Mouse (Mus musculus) frontal cortex, postnatal 25 days (tissue): ENCODE results near the gene Ctss.
"Not testable (repeated sequence)": the region's sequence is repeated elsewhere in the genome, so short reads cannot be mapped to it uniquely, and the experiment has no call there.

Experiments used
- DNase-seq, 2 experiments: peaks; one replicate each; pipeline ENCODE4 v3.0.0; 2022; ENCODE audit warnings: low spot score in 2 of 2

Ctss gene

DNA sequence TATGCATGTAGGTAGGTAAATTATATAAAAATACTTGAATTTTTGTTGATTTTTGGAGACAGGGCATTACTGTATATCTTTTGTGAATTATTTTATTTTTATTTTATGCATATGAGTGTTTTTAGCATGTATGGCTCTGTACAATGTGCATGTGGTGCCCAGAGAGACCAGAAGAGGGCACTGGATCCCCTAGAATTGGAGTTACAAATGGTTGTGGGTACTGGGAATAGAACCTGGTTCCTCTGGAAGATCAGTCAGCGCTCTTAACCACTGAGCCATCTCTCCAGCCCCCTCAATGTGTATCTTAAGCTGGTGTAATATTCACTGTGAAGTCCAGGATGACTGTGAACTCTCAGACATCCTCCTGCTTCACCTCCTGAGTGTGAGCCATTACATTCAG lies 8.3 kb downstream of the Ctss start:
- DNase-seq, result no peak

DNA sequence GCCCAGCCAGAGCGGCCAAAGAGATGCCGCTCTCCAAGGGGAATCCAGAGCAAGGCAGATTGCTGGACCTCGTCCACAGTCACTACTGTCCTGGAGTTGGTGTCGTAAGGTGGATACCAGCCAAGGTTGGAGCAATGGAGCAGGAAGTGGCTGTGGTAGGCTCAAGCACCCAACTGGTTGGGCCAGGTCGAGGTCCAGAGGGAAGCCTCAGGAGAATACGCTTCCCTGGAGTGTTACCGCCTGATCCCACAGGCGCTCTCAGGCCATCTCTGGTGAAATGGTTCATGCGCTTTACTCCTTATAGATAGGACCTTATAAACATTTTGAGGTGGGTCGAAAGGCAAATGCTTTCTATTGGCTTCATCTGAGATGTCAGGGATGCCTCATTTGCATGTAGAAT lies 12.3 kb downstream of the Ctss start:
- DNase-seq, result no peak

DNA sequence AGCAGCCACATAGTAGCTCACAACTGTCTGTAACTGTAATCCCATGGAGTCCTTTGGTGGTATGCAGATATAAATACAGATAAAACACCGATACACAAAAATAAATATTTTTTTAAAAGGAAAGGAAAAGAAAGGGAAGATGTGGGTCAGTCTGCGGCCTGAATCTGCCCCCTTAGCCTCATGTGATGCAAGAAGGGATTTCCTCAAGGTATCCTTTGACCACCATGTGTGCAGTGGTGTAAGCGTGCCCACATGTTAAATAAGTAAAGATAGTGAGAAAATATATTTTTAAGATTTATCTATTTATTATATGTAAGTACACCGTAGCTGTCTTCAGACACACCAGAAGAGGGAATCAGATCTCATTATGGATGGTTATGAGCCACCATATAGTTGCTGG lies 13.3 kb downstream of the Ctss start:
- no peak for DNase-seq

DNA sequence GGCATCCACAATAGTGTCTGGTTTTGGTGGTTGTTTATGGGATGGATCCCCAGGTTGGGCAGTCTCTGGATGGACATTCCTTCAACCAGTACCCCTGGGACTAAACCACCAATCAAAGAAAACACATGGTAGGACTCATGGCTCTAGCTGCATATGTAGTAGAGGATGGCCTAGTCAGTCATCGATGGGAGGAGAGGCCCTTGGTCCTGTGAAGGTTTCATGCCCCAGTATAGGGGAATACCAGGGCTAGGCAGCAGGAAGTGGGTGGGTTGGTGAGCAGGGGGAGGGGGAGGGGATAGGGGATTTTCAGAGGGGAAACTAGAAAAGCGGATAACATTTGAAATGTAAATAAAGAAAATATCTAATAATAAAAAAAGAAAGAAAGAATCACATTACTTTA lies 14.6 kb downstream of the Ctss start:
- not testable (repeated sequence) for DNase-seq

- DNase-seq, result no peak
Observed at GRCm38 (mm10) chr3:95542171-95542570, 15.6 kb downstream of the Ctss start.

GRCm38 (mm10) chr3:95542981-95543380 lies 16.4 kb downstream of the Ctss start:
- no peak for DNase-seq

DNA sequence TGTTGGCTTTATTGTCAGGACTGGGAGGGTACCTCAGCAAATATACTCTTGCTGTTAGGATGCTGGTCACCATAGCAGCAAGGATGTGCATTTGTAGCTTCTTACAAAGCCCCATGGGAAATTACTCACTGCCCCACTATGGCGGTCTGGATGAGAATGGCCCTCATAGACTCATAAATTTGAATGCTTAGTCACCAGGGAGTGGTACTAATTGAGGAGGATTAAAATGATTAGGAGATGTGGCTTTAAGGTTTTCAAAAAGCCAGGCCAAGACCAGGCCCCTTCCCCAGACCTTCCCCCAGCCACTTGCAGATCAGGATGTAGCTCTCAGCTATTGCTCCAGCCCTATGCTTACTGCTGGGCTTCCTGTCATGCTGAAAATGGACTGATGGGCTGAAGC lies 23.6 kb downstream of the Ctss start:
- no peak for DNase-seq

GRCm38 (mm10) chr3:95553986-95554385 lies 27.4 kb downstream of the Ctss start:
- DNase-seq, result no peak

GRCm38 (mm10) chr3:95559437-95559836 lies 32.9 kb downstream of the Ctss start, which contains the start of gene Hormad1:
Gene Hormad1, plus strand, starts transcription at chr3:95559677.
- no peak for DNase-seq

DNA sequence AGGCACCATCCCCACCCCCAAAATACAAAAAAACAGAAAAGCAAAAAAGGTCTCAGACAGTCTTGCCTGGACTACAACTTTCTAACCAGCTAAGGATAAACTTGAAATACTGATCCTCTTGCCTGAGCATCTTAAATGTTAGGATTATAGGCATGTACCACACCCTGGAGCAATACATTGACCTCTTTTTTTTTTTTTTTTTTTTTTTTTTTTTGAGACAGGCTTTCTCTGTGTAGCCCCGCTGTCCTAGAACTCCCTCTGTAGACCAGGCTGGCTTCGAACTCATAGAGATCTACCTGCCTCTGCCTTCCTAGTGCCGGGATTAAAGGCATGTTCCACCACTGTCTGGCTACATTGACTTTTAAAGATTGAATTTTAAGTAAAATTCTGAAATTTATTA lies 34.2 kb downstream of the Ctss start:
- DNase-seq, result no peak

DNA sequence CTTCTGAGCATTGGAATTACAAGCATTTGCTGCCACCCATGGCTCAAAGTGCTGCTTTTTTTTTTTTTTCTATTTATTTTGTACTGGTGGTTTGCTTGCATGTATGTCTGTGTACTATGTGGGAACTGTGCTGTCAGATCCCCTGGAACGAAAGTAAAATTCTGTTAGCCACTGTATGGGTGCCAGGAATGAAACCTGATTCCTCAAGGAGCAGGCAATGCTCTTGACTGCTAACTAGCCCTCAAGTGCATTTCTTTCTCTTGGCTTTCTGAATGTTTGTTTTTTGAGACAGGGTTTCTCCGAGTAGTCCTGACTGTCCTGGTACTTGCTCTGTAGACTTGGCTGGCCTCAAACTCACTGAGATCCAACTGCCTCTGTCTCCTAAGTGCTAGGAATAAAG lies 35.2 kb downstream of the Ctss start:
- no peak for DNase-seq

GRCm38 (mm10) chr3:95569585-95569984 lies 43.0 kb downstream of the Ctss start:
- no peak for DNase-seq

- no peak for DNase-seq
Observed at GRCm38 (mm10) chr3:95587754-95588603, 61.4 kb downstream of the Ctss start.

DNA sequence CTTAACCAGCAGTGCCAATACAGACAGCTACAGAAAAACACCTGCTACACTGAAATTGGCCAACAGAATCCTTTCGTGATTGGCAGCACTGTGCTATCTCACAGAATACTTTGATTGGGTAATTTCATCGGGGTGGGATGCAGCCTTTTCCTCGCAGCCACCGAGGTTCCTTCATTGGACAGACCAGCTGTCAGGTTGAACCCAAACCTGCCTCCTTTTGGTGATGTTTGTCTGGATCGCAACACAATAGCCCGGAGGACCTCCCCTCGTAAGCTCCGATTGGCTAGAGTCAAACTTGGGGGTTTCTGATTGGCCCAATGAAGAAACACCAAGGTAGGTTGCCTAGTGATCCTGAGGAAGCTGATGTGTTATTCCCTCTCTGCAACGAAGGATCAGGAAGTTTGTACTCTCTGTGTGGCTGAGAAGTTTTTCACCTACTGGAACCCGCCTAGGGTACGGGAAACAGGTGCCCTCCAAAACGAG lies 62.1 kb downstream of the Ctss start, which contains the start of gene Golph3l:
TSS of gene Golph3l (plus strand) at position 331 of the 483 bp plus-strand sequence.
- DNase-seq, result peak; percentile 85 to 93

DNA sequence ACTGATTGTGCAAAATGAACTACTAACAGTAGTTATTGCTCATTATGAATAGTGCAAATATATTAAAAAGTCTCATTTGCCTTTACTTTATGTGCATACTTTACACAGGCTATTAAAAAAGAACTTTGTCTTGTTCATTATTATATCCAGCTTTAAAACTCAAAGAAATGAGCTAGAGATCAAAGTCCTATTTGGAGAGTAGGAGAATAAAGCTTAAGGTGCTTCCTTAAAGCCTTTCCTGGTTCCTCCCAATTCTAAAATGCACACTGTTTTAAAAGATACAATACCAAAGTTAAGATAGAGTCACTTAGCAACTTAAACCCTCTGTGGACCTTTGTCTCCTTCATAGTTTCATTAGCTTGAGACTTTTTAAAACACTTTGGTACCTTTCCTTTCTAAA lies 72.1 kb downstream of the Ctss start:
- DNase-seq, result no peak

GRCm38 (mm10) chr3:95601287-95601686 lies 74.7 kb downstream of the Ctss start:
- DNase-seq, result no peak
